Mouse (Mus musculus) limb, embryonic 12.5 days (tissue): Measurements from ENCODE around the gene Dnajc13. TPM values are rescaled to one million over a fixed set of nuclear protein-coding genes. Genes with fewer than 3 reads are reported as not detected.

Source experiments
- ATAC-seq: fragments of 200-750 bp; cut with Nextera tagmentation; 2 replicates; pipeline ENCODE4 v1.8.0; 2017; ENCODE audit warnings: low read depth, moderate TSS enrichment; ENCODE audit not compliant: insufficient number of reproducible peaks, insufficient read depth, low FRiP score, low TSS enrichment
- H3K27ac ChIP-seq: fragments of 300-500 bp; sonication (generic); 2 replicates; pipeline ENCODE4 v1.5.1; 2016; ENCODE audit warnings: mild to moderate bottlenecking, moderate library complexity
- H3K27me3 ChIP-seq: fragments of 300-500 bp; sonication (generic); 2 replicates; pipeline ENCODE4 v1.6.1; 2016; ENCODE audit warnings: mild to moderate bottlenecking, moderate library complexity
- H3K36me3 ChIP-seq: fragments of 300-500 bp; sonication (generic); 2 replicates; pipeline ENCODE4 v1.6.1; 2016; ENCODE audit warnings: mild to moderate bottlenecking, moderate library complexity
- H3K4me1 ChIP-seq: fragments of 300-500 bp; sonication (generic); replicated peaks from 2 replicates; pipeline ENCODE4 v1.6.1; 2016
- H3K4me2 ChIP-seq: fragments of 300-500 bp; sonication (generic); 2 replicates; pipeline ENCODE4 v1.6.1; 2016; ENCODE audit warnings: mild to moderate bottlenecking, moderate library complexity
- H3K4me3 ChIP-seq: fragments of 300-500 bp; sonication (generic); replicated peaks from 2 replicates; pipeline ENCODE4 v1.5.1; 2016; ENCODE audit warnings: mild to moderate bottlenecking
- H3K9ac ChIP-seq: fragments of 300-500 bp; sonication (generic); replicated peaks from 2 replicates; pipeline ENCODE4 v1.6.1; 2016; ENCODE audit warnings: mild to moderate bottlenecking, moderate library complexity
- H3K9me3 ChIP-seq: fragments of 300-500 bp; sonication (generic); 2 replicates; pipeline ENCODE4 v1.6.1; 2016; ENCODE audit warnings: mild to moderate bottlenecking, moderate library complexity
- WGBS: fragments of 180-500 bp; shearing (Covaris S2); methylation state at CpG from one replicate; pipeline ENCODE4 v1.1.7; 2016; 5-methylcytosine and 5-hydroxymethylcytosine counted together
- polyA plus RNA-seq: library from polyadenylated mRNA; unstranded; fragments of >200 nt; fragmentation: Nextera tagmentation; extraction: Ambion mirVana; gene quantifications from 2 replicates; pipeline ENCODE4 v1.2.1, GENCODE M21; 2016

Gene Dnajc13
- polyA plus RNA-seq, 1 experiment from 2014 or later = 23.8 TPM

- H3K4me3 ChIP-seq = no peak overlapping the region
- no peak overlapping the region for H3K4me2 ChIP-seq
- H3K4me1 ChIP-seq = no peaks in the 10 kb centered on the region
- ATAC-seq = no peak
- H3K27me3 ChIP-seq = no peaks in the 10 kb centered on the region
- H3K9ac ChIP-seq = no peak overlapping the region
- whole genome bisulfite sequencing = 90% methylated on average over 7 of the region's 7 CpGs
- peaks cover 47% of the 10 kb centered on the region for H3K36me3 ChIP-seq
- H3K9me3 ChIP-seq = no peaks in the 10 kb centered on the region
- H3K27ac ChIP-seq = no peak overlapping the region
Measured at GRCm38 (mm10) chr9:104148969-104149368, 113.8 kb downstream of the Dnajc13 start.

- Histone ChIP-seq H3K4me1 (no peaks in the 10 kb centered on the region), H3K9me3 (no peaks in the 10 kb centered on the region), H3K4me2 (no peak overlapping the region), H3K36me3 (peaks cover 25% of the 10 kb centered on the region), H3K9ac (no peak overlapping the region), H3K27me3 (no peaks in the 10 kb centered on the region), H3K27ac (no peak overlapping the region), H3K4me3 (no peak overlapping the region)
- 81% methylated on average over 7 of the region's 7 CpGs for WGBS
- no peak for ATAC-seq
Measured at GRCm38 (mm10) chr9:104146683-104147082, 116.0 kb downstream of the Dnajc13 start.

DNA sequence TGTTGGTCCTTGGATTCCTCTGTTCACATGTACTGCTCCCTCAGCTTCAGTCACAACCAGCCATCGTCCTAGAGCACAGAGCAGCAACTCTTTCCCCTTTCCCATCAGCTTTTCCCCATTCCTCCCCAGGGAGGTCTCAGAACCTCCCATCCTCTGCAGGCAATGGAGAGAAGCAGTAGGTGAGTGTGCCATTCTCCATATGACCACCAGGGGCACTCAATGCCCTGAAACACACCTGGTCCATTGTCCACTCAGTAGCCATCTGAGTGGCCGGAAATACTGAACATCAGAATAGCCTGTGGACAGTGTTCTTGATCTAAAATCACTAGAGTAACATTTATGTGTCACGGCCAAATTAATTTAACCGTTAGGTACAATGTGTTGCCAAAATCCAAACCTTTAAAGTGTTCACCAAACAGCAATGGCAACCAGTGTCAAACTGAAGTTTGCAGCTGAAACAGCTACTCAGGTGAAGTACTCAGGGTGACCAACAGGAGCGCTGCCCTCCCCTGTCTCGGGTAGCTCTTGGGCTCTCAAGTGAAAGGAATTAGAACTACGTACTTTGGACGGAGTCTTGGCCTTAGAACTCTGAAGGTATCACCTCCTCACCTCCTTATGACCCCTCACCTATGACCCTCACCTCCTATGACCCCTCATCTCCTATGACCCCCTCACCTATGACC, 118.3 kb downstream of the Dnajc13 start:
- Histone ChIP-seq H3K4me2 (no peak overlapping the region), H3K9ac (no peak overlapping the region), H3K9me3 (no peaks in the 10 kb centered on the region), H3K36me3 (0 out of 2 replicates have a peak, but pooled peaks cover 5% of the 10 kb centered on the region), H3K27me3 (no peaks in the 10 kb centered on the region), H3K4me3 (no peak overlapping the region), H3K27ac (no peak overlapping the region), H3K4me1 (no peaks in the 10 kb centered on the region)
- no peak for ATAC-seq
- WGBS = 82% methylated on average over 8 of the region's 8 CpGs

DNA sequence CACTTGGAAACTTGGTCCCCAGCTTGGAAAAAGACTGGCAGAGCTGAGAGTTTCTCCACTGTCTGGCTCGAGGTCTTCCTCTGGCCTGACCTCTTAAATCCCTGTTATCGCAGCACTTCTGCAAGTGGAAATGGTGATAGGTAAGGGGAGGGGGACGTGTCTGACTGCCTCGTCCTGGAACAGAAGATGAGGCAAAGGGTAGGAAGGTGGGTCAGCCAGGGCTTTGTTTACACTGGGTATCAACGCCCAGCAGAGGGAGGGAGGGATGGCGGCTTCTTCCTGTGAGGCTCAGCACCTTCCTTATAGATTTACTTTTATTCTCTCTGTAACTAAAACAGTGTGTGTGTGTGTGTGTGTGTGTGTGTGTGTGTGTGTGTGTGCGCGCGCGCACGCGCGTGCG, 119.9 kb downstream of the Dnajc13 start:
- H3K4me3 ChIP-seq = no peak overlapping the region
- no peak overlapping the region for H3K9ac ChIP-seq
- no peak for ATAC-seq
- no peaks in the 10 kb centered on the region for H3K9me3 ChIP-seq
- H3K4me2 ChIP-seq = no peak overlapping the region
- no peaks in the 10 kb centered on the region for H3K36me3 ChIP-seq
- H3K27ac ChIP-seq = no peak overlapping the region
- 80% methylated on average over 14 of the region's 14 CpGs for WGBS
- no peaks in the 10 kb centered on the region for H3K27me3 ChIP-seq
- H3K4me1 ChIP-seq = no peaks in the 10 kb centered on the region

DNA sequence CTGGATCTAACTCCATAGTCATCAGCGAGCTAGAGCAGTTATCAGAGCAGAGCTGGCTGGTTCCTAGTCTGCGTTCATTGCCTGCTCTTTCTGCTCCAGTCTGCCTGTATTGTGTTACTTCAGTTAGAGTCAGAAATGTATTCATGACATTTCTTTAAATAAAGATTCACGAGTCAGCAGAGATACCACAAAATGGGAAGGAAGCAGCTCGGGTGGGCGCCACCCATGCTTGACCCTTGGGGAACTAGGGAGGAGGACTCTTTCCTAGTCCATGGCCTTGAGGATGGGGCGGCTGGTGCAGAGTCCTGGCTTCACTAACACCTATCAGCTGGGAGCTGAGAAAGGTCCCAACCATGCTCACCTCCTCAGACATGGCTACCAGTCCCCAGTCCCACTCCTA, 122.4 kb downstream of the Dnajc13 start:
- ATAC-seq = no peak
- 91% methylated on average over 6 of the region's 6 CpGs for WGBS
- H3K27ac ChIP-seq = no peak overlapping the region
- H3K4me2 ChIP-seq = no peak overlapping the region
- no peaks in the 10 kb centered on the region for H3K27me3 ChIP-seq
- no peaks in the 10 kb centered on the region for H3K9me3 ChIP-seq
- H3K4me1 ChIP-seq = no peaks in the 10 kb centered on the region
- no peak overlapping the region for H3K9ac ChIP-seq
- no peaks in the 10 kb centered on the region for H3K36me3 ChIP-seq
- no peak overlapping the region for H3K4me3 ChIP-seq

- Histone ChIP-seq H3K27ac (no peak overlapping the region), H3K36me3 (no peaks in the 10 kb centered on the region), H3K4me1 (no peaks in the 10 kb centered on the region), H3K9ac (no peak overlapping the region), H3K9me3 (no peaks in the 10 kb centered on the region), H3K4me3 (no peak overlapping the region), H3K4me2 (no peak overlapping the region), H3K27me3 (no peaks in the 10 kb centered on the region)
- WGBS = 90% methylated on average over 9 of the region's 9 CpGs
- no peak for ATAC-seq
Measured at GRCm38 (mm10) chr9:104130141-104130755, 132.5 kb downstream of the Dnajc13 start.

GRCm38 (mm10) chr9:104128110-104128509, 134.6 kb downstream of the Dnajc13 start:
- no peak for ATAC-seq
- WGBS = 63% methylated on average over 2 of the region's 2 CpGs

GRCm38 (mm10) chr9:104126833-104127232, 135.9 kb downstream of the Dnajc13 start, which contains the start of gene Ackr4:
Gene Ackr4 (minus strand): TSS chr9:104126933.
- Histone ChIP-seq H3K4me3 (no peak within 1 kb of the TSS), H3K27ac (no peak within 1 kb of the TSS), H3K4me1 (peaks cover 8% of the 10 kb centered on the region; the same call in 1 of the 2 replicates), H3K9ac (no peak within 1 kb of the TSS), H3K27me3 (no peaks in the 10 kb centered on the region), H3K36me3 (no peaks in the 10 kb centered on the region), H3K9me3 (no peaks in the 10 kb centered on the region), H3K4me2 (no peak within 1 kb of the TSS)
- 88% methylated on average over 3 of the region's 3 CpGs for WGBS
- ATAC-seq = no peak

More at GRCm38 (mm10) chr9:104128110-104128509, 134.6 kb downstream of the Dnajc13 start:
- Histone ChIP-seq H3K4me2 (no peak overlapping the region), H3K4me1 (peaks cover 5% of the 10 kb centered on the region; the same call in 1 of the 2 replicates), H3K4me3 (no peak overlapping the region), H3K27me3 (no peaks in the 10 kb centered on the region), H3K9me3 (no peaks in the 10 kb centered on the region), H3K27ac (no peak overlapping the region), H3K36me3 (no peaks in the 10 kb centered on the region), H3K9ac (no peak overlapping the region)

DNA sequence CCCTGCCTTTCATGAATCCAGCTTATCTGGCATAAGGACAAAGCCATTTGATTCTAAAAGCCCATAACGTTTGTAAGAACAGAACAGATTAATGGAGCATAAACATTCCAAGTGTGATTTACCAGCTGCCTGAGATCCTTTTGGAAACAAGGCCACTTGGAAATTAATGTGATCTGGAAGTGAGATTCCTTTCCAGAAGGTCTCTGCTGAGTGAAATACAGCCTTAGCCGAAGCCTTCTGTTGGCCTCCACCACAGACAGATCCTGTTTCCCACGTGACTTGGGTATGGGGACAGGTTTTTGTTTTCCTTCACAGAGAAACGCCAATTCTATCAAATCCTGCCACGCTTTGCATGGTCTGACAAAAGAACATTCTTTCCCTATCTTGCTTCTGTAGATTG, 139.1 kb downstream of the Dnajc13 start:
- Histone ChIP-seq H3K9ac (no peak overlapping the region), H3K4me1 (peaks cover 11% of the 10 kb centered on the region), H3K27me3 (no peaks in the 10 kb centered on the region), H3K9me3 (no peaks in the 10 kb centered on the region), H3K36me3 (no peaks in the 10 kb centered on the region), H3K27ac (no peak overlapping the region), H3K4me3 (no peak overlapping the region), H3K4me2 (no peak overlapping the region)
- ATAC-seq = no peak
- 42% methylated on average over 5 of the region's 5 CpGs for WGBS

DNA sequence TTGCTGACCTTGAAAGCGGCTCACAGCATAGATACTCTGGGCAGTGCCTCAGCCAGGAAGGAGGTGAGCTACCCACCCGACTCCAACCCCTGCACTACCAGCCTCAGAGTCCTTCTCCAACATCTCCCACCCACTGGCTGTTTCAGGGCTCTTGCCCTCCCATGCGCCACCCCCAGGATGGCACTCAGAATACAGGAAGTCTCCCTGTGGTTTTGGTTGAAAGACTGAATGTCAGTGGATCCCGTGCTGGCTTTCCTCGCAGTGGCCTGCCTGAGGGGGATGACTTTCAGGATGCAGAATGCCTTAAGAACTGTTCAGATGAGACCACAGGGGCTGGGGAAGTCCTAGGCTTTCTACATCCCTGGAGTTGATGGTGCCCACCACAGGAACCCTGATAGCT, 139.6 kb downstream of the Dnajc13 start:
- Histone ChIP-seq H3K9ac (no peak overlapping the region), H3K9me3 (no peaks in the 10 kb centered on the region), H3K36me3 (no peaks in the 10 kb centered on the region), H3K4me2 (no peak overlapping the region), H3K27me3 (no peaks in the 10 kb centered on the region), H3K4me3 (no peak overlapping the region), H3K27ac (0 out of 2 replicates have a peak overlapping the region, but pooled peaks have one; percentile 14), H3K4me1 (peaks cover 15% of the 10 kb centered on the region)
- WGBS = 77% methylated on average over 5 of the region's 5 CpGs
- ATAC-seq = no peak

DNA sequence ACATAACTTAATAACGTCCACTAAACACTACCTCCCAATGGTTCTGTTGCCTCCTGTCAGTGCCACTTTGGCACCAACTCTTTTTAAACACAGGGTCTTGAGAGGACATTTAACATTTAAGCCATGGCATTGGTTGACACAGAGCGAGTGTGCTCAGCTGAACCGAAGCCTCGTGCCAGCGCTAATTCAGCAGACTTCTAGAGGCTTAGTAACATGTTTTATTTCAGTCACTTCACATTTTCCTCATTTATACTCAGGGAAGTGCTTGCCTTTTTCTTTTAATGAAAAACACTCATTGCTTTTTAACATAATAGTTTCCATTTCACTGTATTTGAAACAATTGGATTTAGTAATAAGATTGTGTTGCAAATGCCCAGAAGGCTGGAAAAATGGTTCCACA, 153.6 kb downstream of the Dnajc13 start:
- no peak overlapping the region for H3K4me2 ChIP-seq
- 85% methylated on average over 5 of the region's 5 CpGs for WGBS
- H3K9ac ChIP-seq = no peak overlapping the region
- H3K4me1 ChIP-seq = no peaks in the 10 kb centered on the region
- no peaks in the 10 kb centered on the region for H3K27me3 ChIP-seq
- peaks cover 16% of the 10 kb centered on the region; the same call in 1 of the 2 replicates for H3K9me3 ChIP-seq
- H3K36me3 ChIP-seq = no peaks in the 10 kb centered on the region
- no peak overlapping the region for H3K27ac ChIP-seq
- no peak overlapping the region for H3K4me3 ChIP-seq
- no peak for ATAC-seq
